Mouse (Mus musculus) left cerebral cortex, adult 11 months (tissue): ENCODE measurements around the gene Fbxw11.
"Not testable (repeated sequence)": the region's sequence is repeated elsewhere in the genome, so short reads cannot be mapped to it uniquely, and the experiment has no call there.

Experiments
- DNase-seq: peaks from one replicate; pipeline ENCODE4 v3.0.0; 2022; ENCODE audit warnings: low spot score

Gene Fbxw11

GRCm38 (mm10) chr11:32708739-32709501 is 66.4 kb downstream of the Fbxw11 start:
- DNase-seq, result no peak

GRCm38 (mm10) chr11:32709563-32709962 is 67.0 kb downstream of the Fbxw11 start:
- peak; percentile 51 for DNase-seq

GRCm38 (mm10) chr11:32714230-32714629 is 71.7 kb downstream of the Fbxw11 start:
- no peak for DNase-seq

GRCm38 (mm10) chr11:32714896-32715295 is 72.4 kb downstream of the Fbxw11 start:
- DNase-seq, result no peak

GRCm38 (mm10) chr11:32715495-32715894 is 73.0 kb downstream of the Fbxw11 start:
- no peak for DNase-seq

- no peak for DNase-seq
Observed at GRCm38 (mm10) chr11:32715970-32716369, 73.4 kb downstream of the Fbxw11 start.

- DNase-seq, result no peak
Observed at GRCm38 (mm10) chr11:32716876-32717275, 74.4 kb downstream of the Fbxw11 start.

GRCm38 (mm10) chr11:32717711-32718110 is 75.2 kb downstream of the Fbxw11 start:
- not testable (repeated sequence) for DNase-seq

- no peak for DNase-seq
Observed at GRCm38 (mm10) chr11:32718371-32718770, 75.8 kb downstream of the Fbxw11 start.

- no peak for DNase-seq
Observed at GRCm38 (mm10) chr11:32718979-32719378, 76.5 kb downstream of the Fbxw11 start.

- no peak for DNase-seq
Observed at GRCm38 (mm10) chr11:32722653-32723052, 80.1 kb downstream of the Fbxw11 start.

GRCm38 (mm10) chr11:32723287-32723686 is 80.8 kb downstream of the Fbxw11 start:
- no peak for DNase-seq

GRCm38 (mm10) chr11:32725171-32725570 is 82.6 kb downstream of the Fbxw11 start:
- no peak for DNase-seq

GRCm38 (mm10) chr11:32732467-32732866 is 89.9 kb downstream of the Fbxw11 start:
- DNase-seq, result no peak

GRCm38 (mm10) chr11:32733195-32733594 is 90.7 kb downstream of the Fbxw11 start:
- DNase-seq, result no peak

GRCm38 (mm10) chr11:32736371-32736770 is 93.8 kb downstream of the Fbxw11 start:
- DNase-seq, result no peak

GRCm38 (mm10) chr11:32737729-32738128 is 95.2 kb downstream of the Fbxw11 start:
- DNase-seq, result no peak

- no peak for DNase-seq
Observed at GRCm38 (mm10) chr11:32743891-32744290, 101.4 kb downstream of the Fbxw11 start.

GRCm38 (mm10) chr11:32744463-32744862 is 101.9 kb downstream of the Fbxw11 start:
- no peak for DNase-seq

GRCm38 (mm10) chr11:32745466-32745865 is 102.9 kb downstream of the Fbxw11 start:
- no peak for DNase-seq

- DNase-seq, result no peak
Observed at GRCm38 (mm10) chr11:32746036-32746435, 103.5 kb downstream of the Fbxw11 start.

- DNase-seq, result no peak
Observed at GRCm38 (mm10) chr11:32746475-32746874, 104.0 kb downstream of the Fbxw11 start.

GRCm38 (mm10) chr11:32748800-32749199 is 106.3 kb downstream of the Fbxw11 start:
- no peak for DNase-seq
